Mouse (Mus musculus) limb, embryonic 11.5 days (tissue): ENCODE data around the gene Ak1. TPM values are rescaled to one million over a fixed set of nuclear protein-coding genes. Genes with fewer than 3 reads are reported as not detected.

Source experiments
- ATAC-seq: fragments of 200-750 bp; cut with Nextera tagmentation; 2 replicates; pipeline ENCODE4 v1.8.0; 2017; ENCODE audit warnings: low read depth; ENCODE audit not compliant: insufficient number of reproducible peaks, low FRiP score, low TSS enrichment
- DNase-seq: peaks from one replicate; pipeline ENCODE4 v3.0.0-alpha.2; 2015; ENCODE audit warnings: low spot score
- H3K27ac ChIP-seq: fragments of 300-500 bp; sonication (generic); replicated peaks from 2 replicates; pipeline ENCODE4 v1.5.1; 2014; ENCODE audit warnings: low read depth, mild to moderate bottlenecking, low read length
- H3K27me3 ChIP-seq: fragments of 300-500 bp; sonication (generic); 2 replicates; pipeline ENCODE4 v1.6.1; 2014; ENCODE audit warnings: mild to moderate bottlenecking, low read length, mixed read lengths; ENCODE audit not compliant: control insufficient read depth, insufficient read depth
- H3K36me3 ChIP-seq: fragments of 300-500 bp; sonication (generic); 2 replicates; pipeline ENCODE4 v1.6.1; 2014; ENCODE audit warnings: mild to moderate bottlenecking, low read length, moderate library complexity, mixed read lengths; ENCODE audit not compliant: control insufficient read depth, insufficient read depth
- H3K4me1 ChIP-seq: fragments of 300-500 bp; sonication (generic); 2 replicates; pipeline ENCODE4 v1.6.1; 2014; ENCODE audit warnings: low read length, mixed read lengths; ENCODE audit not compliant: control insufficient read depth, insufficient read depth
- H3K4me2 ChIP-seq: fragments of 300-500 bp; sonication (generic); 2 replicates; pipeline ENCODE4 v1.6.1; 2014; ENCODE audit warnings: low read depth, mild to moderate bottlenecking, moderate library complexity; ENCODE audit not compliant: severe bottlenecking
- H3K4me3 ChIP-seq: fragments of 300-500 bp; sonication (generic); 2 replicates; pipeline ENCODE4 v1.5.1; 2014; ENCODE audit warnings: low read depth, low read length
- H3K9ac ChIP-seq: fragments of 300-500 bp; sonication (generic); 2 replicates; pipeline ENCODE4 v1.6.1; 2014; ENCODE audit warnings: mild to moderate bottlenecking, low read length
- H3K9me3 ChIP-seq: fragments of 300-500 bp; sonication (generic); 2 replicates; pipeline ENCODE4 v1.6.1; 2016; ENCODE audit warnings: low read length; ENCODE audit not compliant: control insufficient read depth
- WGBS: fragments of 180-500 bp; shearing (Covaris S2); extraction: QIAGEN DNeasy Blood & Tissue Kit; methylation state at CpG from one replicate; pipeline ENCODE4 v1.1.7; 2014; 5-methylcytosine and 5-hydroxymethylcytosine counted together
- polyA plus RNA-seq: library from polyadenylated mRNA; unstranded; fragments of >200 nt; fragmentation: Nextera tagmentation; extraction: Ambion mirVana; gene quantifications from 2 replicates; pipeline ENCODE4 v1.2.1, GENCODE M21; 2014

Gene Ak1
- polyA plus RNA-seq, 1 experiment from 2014 or later = 29.8 TPM

GRCm38 (mm10) chr2:32634277-32635105 is 12.9 kb downstream of the Ak1 start:
- Histone ChIP-seq H3K4me2 (no peak overlapping the region), H3K27me3 (no peaks in the 10 kb centered on the region), H3K4me3 (no peak overlapping the region), H3K27ac (no peak overlapping the region), H3K9me3 (no peaks in the 10 kb centered on the region), H3K4me1 (peaks cover 7% of the 10 kb centered on the region), H3K9ac (no peak overlapping the region), H3K36me3 (no peaks in the 10 kb centered on the region)
- DNase-seq = no peak
- no peak for ATAC-seq
- WGBS = 87% methylated on average over 10 of the region's 10 CpGs

DNA sequence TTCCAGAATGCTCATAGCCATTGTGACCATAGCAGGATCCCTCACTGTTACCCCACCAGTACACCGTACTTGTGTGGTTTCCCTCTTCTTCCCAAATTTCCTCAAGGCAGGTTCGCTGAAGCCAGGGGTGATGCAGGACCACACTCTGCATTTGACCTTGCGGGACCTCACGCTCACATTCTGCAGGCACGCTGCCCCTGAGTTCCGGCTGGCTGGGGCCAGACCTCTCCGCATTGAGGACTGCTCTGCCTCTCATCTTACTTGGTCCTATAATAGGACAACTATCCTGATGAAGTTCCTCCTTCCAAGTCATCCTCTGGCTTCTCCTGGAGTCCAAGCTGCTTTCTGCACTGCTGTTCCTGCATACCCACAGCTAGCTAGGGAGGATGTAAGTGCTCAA is 15.1 kb downstream of the Ak1 start:
- Histone ChIP-seq H3K36me3 (no peaks in the 10 kb centered on the region), H3K9ac (no peak overlapping the region), H3K4me1 (peaks cover 6% of the 10 kb centered on the region), H3K27me3 (no peaks in the 10 kb centered on the region), H3K9me3 (no peaks in the 10 kb centered on the region), H3K4me3 (no peak overlapping the region), H3K27ac (no peak overlapping the region), H3K4me2 (no peak overlapping the region)
- DNase-seq (no peak), ATAC-seq (no peak)
- WGBS = 76% methylated on average over 7 of the region's 7 CpGs

DNA sequence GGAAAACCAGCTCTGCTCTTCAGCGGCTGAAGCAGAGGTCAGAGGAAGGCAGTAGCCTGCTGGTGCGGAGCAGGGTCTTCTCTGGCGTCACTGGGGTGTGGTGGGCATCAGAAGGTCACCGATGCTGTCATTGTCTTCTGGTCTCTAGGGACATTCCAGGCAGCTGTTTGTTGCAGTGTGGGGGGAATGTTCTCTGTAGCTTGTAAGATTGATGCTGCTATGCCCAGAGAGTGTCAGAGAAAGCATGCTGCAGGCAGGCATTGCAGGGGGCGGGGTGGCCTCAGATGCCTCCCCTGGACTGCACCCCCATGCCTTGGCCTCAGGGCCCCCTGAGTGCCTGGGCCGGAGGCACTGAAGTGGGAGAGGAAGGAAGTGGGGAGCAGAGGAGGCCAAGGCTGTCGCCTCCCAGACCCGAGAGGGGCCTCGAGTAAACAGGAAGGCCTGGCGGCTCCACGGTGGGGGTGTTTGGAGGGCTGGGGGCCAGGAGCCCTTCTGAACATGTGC is 16.3 kb downstream of the Ak1 start:
- no peaks in the 10 kb centered on the region for H3K9me3 ChIP-seq
- no peak overlapping the region for H3K4me2 ChIP-seq
- no peaks in the 10 kb centered on the region for H3K36me3 ChIP-seq
- H3K27ac ChIP-seq = peak overlapping the region; percentile 63; the same call in 1 of the 2 replicates
- H3K9ac ChIP-seq = peak overlapping the region; percentile 49; the same call in 1 of the 2 replicates
- H3K4me3 ChIP-seq = no peak overlapping the region
- WGBS = 23% methylated on average over 11 of the region's 11 CpGs
- peaks cover 6% of the 10 kb centered on the region for H3K4me1 ChIP-seq
- no peaks in the 10 kb centered on the region for H3K27me3 ChIP-seq
- DNase-seq (peak; percentile 35), ATAC-seq (no peak)

DNA sequence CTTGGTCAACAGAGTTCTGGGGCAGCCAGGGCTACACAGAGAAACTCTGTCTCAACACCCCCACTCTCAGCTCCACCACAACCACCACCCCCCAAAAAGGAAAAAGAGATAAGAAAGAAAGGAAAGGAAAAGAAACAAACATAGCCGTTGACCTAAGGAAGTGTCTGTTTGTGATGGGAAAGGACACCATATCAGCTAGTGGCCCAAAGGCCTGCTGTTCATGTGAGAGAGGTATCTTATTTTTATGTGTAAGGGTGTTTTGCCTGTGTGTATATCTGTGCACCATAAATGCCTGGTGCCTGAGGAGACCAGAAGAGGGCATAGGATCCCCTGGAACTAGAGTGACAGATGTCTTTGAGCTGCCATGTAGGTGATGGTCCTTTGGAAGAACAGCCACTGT is 18.1 kb downstream of the Ak1 start:
- ATAC-seq = no peak
- no peak overlapping the region for H3K4me3 ChIP-seq
- DNase-seq = no peak
- H3K27ac ChIP-seq = no peak overlapping the region
- no peaks in the 10 kb centered on the region for H3K27me3 ChIP-seq
- H3K9me3 ChIP-seq = no peaks in the 10 kb centered on the region
- no peak overlapping the region for H3K9ac ChIP-seq
- H3K36me3 ChIP-seq = no peaks in the 10 kb centered on the region
- 88% methylated on average over 1 of the region's 1 CpGs for whole genome bisulfite sequencing
- H3K4me2 ChIP-seq = no peak overlapping the region
- H3K4me1 ChIP-seq = peaks cover 6% of the 10 kb centered on the region

DNA sequence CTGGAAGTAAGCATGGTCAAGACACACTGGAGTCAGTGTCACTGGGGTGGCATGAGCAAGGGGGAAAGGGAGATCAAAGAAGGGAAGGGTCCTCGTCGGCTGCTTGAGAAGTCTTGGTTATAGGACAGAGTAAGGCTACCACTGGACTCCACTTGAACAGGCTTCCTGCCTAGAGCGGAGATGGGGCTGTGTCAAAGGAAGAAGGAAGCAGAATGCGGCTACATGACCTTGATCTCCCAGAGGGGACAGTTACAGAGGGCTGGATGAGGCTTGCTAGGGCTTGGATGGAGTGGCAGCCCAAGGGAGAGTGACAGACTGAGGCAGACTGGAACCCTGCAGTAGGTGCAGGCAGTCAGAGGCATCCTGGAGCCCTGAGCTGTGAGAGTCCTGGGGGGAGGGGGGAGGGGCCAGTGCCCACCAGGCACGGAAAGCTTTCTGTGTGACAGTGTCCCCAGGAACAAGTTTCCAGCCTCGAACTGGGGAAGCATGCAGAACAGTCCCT is 19.0 kb downstream of the Ak1 start:
- H3K27ac ChIP-seq = no peak overlapping the region
- no peaks in the 10 kb centered on the region for H3K36me3 ChIP-seq
- DNase-seq (no peak), ATAC-seq (no peak)
- WGBS = 60% methylated on average over 6 of the region's 6 CpGs
- peaks cover 6% of the 10 kb centered on the region for H3K4me1 ChIP-seq
- H3K9me3 ChIP-seq = no peaks in the 10 kb centered on the region
- no peak overlapping the region for H3K4me2 ChIP-seq
- H3K9ac ChIP-seq = no peak overlapping the region
- H3K4me3 ChIP-seq = no peak overlapping the region
- H3K27me3 ChIP-seq = no peaks in the 10 kb centered on the region

GRCm38 (mm10) chr2:32641810-32642209 is 20.3 kb downstream of the Ak1 start:
- no peak overlapping the region for H3K4me2 ChIP-seq
- H3K9ac ChIP-seq = no peak overlapping the region
- no peaks in the 10 kb centered on the region for H3K27me3 ChIP-seq
- ATAC-seq (no peak), DNase-seq (no peak)
- H3K9me3 ChIP-seq = no peaks in the 10 kb centered on the region
- H3K36me3 ChIP-seq = no peaks in the 10 kb centered on the region
- H3K4me3 ChIP-seq = no peak overlapping the region
- 84% methylated on average over 5 of the region's 5 CpGs for WGBS
- no peak overlapping the region for H3K27ac ChIP-seq
- peaks cover 9% of the 10 kb centered on the region for H3K4me1 ChIP-seq

DNA sequence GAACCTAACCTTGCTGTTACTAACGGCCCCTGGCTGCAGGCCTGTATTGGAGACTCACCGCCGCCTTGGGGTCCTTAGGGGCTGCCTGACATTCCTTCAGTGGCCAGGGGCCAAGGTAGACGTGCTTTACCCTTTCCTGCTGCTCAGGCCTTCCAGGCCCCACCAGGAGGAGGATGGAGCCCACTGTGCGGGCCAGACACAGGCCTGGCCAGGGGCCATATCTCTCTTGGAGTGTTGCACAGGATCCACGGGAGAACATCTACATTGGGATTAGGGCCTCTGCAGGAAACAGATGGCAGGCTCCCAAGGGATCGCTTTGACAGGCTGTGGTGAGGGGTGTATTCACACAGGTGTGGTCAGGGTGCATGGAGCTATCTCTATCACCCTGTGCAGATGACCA is 21.3 kb downstream of the Ak1 start:
- Histone ChIP-seq H3K27me3 (no peaks in the 10 kb centered on the region), H3K9ac (no peak overlapping the region), H3K4me3 (no peak overlapping the region), H3K36me3 (no peaks in the 10 kb centered on the region), H3K4me1 (peaks cover 7% of the 10 kb centered on the region), H3K9me3 (no peaks in the 10 kb centered on the region), H3K4me2 (no peak overlapping the region), H3K27ac (no peak overlapping the region)
- DNase-seq (no peak), ATAC-seq (no peak)
- 75% methylated on average over 7 of the region's 7 CpGs for WGBS

- WGBS = 74% methylated on average over 9 of the region's 9 CpGs
- H3K4me3 ChIP-seq = no peak overlapping the region
- no peak overlapping the region for H3K4me2 ChIP-seq
- H3K27ac ChIP-seq = no peak overlapping the region
- H3K27me3 ChIP-seq = no peaks in the 10 kb centered on the region
- H3K36me3 ChIP-seq = no peaks in the 10 kb centered on the region
- 0 out of 2 replicates have a peak, but pooled peaks cover 3% of the 10 kb centered on the region for H3K4me1 ChIP-seq
- no peaks in the 10 kb centered on the region for H3K9me3 ChIP-seq
- ATAC-seq (no peak), DNase-seq (no peak)
- H3K9ac ChIP-seq = no peak overlapping the region
Observed at GRCm38 (mm10) chr2:32644083-32644482, 22.5 kb downstream of the Ak1 start.
